Mouse (Mus musculus) layer of hippocampus, adult 9-10 months (tissue): Measurements from ENCODE around the gene Bsnd.

Experiments used
- DNase-seq: peaks from one replicate; pipeline ENCODE4 v3.0.0; 2022; ENCODE audit warnings: low spot score

Gene Bsnd

DNA sequence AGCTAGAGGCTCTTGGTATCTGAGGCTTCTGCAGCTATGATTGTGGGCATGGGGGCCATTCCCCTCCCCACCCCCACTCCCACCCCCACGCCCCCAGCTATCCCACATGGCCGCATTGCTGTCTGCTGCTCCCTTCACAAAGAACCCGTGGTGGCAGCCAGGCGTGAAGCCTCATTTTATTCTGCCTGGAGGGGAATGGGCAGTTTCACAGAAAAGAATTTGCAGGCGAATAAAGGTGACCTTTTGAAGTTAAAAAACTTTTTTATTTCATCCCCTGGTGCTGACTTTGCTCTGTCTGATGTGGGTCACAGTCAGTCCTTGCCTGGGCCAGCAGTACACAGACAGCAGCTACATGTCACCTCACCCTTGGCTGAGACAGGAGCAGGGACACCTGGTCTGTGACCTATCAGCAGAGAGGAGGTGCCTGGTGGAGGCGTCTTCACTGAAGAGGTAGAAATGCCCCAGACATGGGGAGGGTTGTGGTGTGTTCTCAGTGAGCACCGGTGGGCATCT lies 8.8 kb downstream of the Bsnd start:
- DNase-seq = no peak

- DNase-seq = no peak
These were observed 11.5 kb downstream of the Bsnd start for GRCm38 (mm10) chr4:106480545-106480944.

- DNase-seq = peak; percentile 47
These were observed 17.8 kb downstream of the Bsnd start for GRCm38 (mm10) chr4:106474241-106474640.

- DNase-seq = peak; percentile 78
These were observed 19.7 kb downstream of the Bsnd start for GRCm38 (mm10) chr4:106472335-106472734.

GRCm38 (mm10) chr4:106470921-106471320 lies 21.2 kb downstream of the Bsnd start:
- DNase-seq = no peak

DNA sequence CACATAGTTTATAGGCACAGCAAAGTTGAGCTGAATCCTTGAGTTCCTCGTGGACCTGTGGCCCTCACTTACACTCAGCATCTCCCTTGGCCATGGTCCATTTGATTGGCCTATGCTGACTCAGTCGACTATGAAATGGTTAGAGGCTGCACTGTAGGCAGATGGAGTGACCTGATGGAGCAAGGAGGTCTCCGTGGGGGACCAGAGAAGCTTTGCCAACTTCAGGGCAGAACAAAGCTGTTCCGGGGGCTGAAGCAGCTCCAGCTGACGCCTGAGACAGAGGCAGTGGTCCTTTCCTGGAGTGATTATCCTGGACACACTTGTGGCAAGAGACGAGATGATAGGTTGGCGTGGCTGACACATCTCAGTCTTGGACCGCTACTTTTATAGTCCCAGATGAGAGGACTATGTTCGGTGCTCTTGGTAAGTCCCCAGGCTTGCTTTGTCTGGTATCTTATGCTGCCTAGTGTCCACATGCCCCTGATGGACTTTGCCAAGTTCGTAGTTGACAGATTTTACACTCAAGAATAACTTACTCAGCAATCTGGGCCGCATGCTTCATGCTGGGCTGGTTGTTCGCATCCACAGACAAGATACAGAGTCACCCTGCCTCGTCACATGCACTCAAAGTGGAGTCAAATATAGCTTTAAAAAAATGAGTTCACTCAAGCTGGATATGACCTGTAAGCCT lies 24.5 kb downstream of the Bsnd start:
- no peak for DNase-seq

DNA sequence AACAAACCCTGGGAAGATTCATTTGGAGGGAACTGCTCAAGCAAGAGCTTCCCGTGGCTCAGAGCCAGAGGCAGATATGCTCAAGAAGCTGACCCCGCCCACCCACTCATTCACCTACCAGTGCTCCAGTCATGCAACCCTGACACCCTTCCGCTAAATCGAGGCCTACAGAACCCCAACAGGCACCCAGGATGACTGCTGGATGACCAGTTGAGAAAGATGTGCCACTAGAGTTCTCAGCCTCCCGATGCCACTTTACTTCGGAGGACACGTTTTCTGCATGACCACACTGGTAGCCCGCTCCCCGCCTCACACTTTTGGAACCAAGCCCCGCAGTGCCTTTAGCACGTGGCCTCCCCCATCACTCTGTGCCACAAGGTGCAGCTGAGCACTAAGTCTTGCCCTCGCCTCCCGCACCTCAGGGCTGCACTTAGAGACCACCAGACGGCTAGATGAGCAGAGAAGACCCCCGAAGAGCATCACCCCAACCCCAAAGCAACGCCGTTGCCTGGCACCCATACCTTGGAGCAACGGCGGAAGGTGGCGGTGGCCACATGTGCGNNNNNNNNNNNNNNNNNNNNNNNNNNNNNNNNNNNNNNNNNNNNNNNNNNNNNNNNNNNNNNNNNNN lies 28.8 kb downstream of the Bsnd start:
- DNase-seq = no peak

- no peak for DNase-seq
These were observed 29.6 kb downstream of the Bsnd start for GRCm38 (mm10) chr4:106462524-106462923.

DNA sequence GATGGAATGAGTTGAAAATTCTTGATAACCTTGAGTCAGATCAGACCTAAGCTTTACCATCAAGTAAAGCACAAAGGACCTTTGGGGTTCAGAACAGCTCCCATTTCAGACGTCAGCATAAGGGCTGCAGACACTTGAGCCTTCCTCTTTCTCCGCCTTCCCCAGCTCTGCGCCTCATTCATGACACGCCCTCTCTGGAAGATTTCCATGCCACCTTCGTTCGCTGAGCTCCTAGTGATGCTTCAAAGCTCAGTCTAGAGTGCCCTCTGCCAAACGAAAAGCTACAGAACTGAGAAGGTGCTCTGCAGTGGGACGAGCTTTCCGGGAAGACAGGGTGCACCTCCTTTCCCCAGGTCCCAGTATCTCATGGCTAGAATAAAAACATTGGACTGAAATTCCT lies 30.1 kb downstream of the Bsnd start:
- DNase-seq = no peak

GRCm38 (mm10) chr4:106454541-106454940 lies 37.5 kb downstream of the Bsnd start:
- no peak for DNase-seq

- DNase-seq = no peak
These were observed 38.6 kb downstream of the Bsnd start for GRCm38 (mm10) chr4:106453516-106453915.

GRCm38 (mm10) chr4:106453108-106453507 lies 39.0 kb downstream of the Bsnd start:
- DNase-seq = no peak

GRCm38 (mm10) chr4:106452401-106452800 lies 39.7 kb downstream of the Bsnd start:
- no peak for DNase-seq

DNA sequence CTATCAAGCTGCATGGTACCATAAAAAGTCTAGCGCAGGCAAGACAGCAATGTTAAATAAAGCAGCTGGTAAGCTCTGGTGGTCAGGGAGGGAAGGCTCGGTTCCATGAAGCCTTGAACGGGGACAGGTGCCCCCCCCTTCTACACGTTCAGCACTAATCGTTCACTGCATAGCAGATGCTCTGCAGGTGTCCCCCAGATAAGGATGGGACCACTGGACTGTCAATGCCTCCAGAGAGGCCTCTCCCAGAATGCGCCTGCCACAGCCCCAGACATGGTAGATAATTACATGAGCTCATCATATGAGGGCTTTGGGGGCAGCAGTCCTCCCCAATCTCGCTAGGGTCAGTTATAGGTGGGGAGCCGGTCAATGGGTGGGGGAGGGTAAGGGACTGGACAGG lies 42.8 kb downstream of the Bsnd start:
- no peak for DNase-seq

- no peak for DNase-seq
These were observed 48.9 kb downstream of the Bsnd start for GRCm38 (mm10) chr4:106443182-106443581.

DNA sequence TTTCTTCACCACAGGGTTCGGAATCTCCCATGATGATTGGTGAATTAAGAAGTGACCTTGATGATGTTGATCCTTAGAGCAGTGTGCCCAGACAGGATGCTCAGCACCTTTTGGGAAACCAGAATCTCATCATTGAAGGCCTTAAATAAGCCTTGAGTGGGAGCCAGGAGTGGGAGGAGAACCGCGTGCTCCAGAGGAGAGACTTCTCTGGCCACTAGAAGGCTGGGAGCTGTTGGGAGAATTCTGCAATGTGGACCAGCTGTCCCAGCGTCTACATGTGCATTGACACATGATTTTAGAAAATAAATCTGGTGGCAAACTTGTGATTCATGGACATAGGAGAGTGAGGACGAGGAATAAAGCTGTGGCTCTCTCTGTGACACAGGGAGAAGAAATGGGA lies 53.3 kb downstream of the Bsnd start:
- DNase-seq = no peak

DNA sequence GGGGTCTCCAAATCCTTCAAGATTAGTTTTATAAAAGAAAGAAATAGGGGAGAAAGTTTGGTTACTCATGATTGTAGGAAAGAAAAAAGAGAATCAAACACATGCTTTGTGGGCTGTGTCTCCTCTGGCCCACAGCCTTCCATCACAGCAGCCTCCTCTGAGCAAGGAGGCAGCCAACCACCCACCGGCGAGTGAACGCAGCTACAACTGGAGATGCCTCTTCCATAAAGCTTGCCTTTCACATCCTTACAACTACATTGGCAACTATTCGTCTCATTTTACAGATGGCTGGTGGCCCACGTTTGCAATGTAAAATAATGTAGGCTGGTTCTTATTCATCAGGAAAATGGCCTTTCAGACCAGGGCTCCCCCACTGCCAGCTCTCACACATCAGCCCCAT lies 54.9 kb downstream of the Bsnd start:
- DNase-seq = no peak

DNA sequence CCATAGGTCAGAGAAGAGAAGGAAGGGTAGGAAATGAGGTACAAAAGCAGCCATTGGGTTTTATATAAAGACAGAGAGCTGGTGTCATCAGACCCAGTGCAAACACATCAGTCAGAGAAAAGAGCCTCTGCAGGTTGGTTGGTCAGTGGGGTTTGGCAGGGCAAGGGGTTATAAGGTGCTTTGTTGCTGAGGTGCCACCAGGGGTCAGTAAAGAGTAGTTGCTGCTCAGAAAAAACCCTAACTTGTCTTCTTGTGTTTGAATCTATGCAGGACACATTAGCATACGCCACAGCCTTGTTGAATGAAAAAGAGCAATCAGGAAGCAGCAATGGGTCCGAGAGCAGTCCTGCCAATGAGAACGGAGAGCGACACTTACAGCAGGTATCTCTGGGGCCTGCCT lies 55.6 kb downstream of the Bsnd start:
- no peak for DNase-seq

DNA sequence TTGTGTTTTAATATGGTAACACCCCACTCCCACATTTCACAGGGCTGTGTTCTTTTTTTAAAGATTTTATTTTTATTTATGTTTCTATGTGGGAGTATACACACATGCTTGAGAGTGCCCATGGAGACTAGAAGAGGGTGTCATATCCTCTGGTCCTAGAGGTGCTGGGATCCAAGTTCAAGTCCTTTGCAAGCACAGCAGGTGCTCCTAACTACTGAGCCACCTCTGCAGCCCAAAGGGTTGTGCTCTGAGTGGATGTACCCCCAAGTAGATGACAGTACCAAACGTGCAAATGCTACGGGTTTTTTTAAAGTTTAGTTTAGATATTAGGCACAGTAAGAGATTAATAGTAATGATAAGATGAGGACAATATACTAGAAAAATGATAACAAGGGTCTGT lies 56.7 kb downstream of the Bsnd start:
- no peak for DNase-seq
